Mouse (Mus musculus): Measurements from ENCODE around the gene Efcab8. TPM values are rescaled to one million over a fixed set of nuclear protein-coding genes. Genes with fewer than 3 reads are reported as not detected.

Efcab8 gene
- under 1 TPM; 0.26 to 0.29 TPM for total RNA-seq (2021)

GRCm38 (mm10) chr2:153779394-153779981 is at the start of gene Efcab8:
Gene Efcab8, plus strand, starts transcription at chr2:153779931.
- no peak for DNase-seq

- DNase-seq: no peak
Observed at GRCm38 (mm10) chr2:153734033-153734432, 45.7 kb upstream of the Efcab8 start.

- peak; percentile 100 for DNase-seq
Observed at GRCm38 (mm10) chr2:153740500-153741436, 39.0 kb upstream of the Efcab8 start, which contains the start of gene Mapre1. Gene Mapre1, plus strand, starts transcription at chr2:153741274.

- peak; percentile 88 for DNase-seq
Observed at GRCm38 (mm10) chr2:153741437-153742065, 38.2 kb upstream of the Efcab8 start.

- no peak for DNase-seq
Observed at GRCm38 (mm10) chr2:153747994-153748393, 31.7 kb upstream of the Efcab8 start.

- peak; percentile 6 for DNase-seq
Observed at GRCm38 (mm10) chr2:153750363-153750762, 29.4 kb upstream of the Efcab8 start.

- DNase-seq: no peak
Observed at GRCm38 (mm10) chr2:153762121-153762520, 17.6 kb upstream of the Efcab8 start.

- no peak for DNase-seq
Observed at GRCm38 (mm10) chr2:153767484-153767883, 12.2 kb upstream of the Efcab8 start.

GRCm38 (mm10) chr2:153768881-153769280 is 10.8 kb upstream of the Efcab8 start:
- no peak for DNase-seq

- no peak for DNase-seq
Observed at GRCm38 (mm10) chr2:153772950-153773349, 6.8 kb upstream of the Efcab8 start.

- no peak for DNase-seq
Observed at GRCm38 (mm10) chr2:153775472-153775871, 4.3 kb upstream of the Efcab8 start.

GRCm38 (mm10) chr2:153778638-153779362 is 931 bp upstream of the Efcab8 start:
- peak; percentile 85 for DNase-seq

GRCm38 (mm10) chr2:153781181-153781580 is 1.4 kb downstream of the Efcab8 start:
- DNase-seq: no peak

- peak; percentile 48 for DNase-seq
Observed at GRCm38 (mm10) chr2:153784668-153785067, 4.9 kb downstream of the Efcab8 start.

- DNase-seq: no peak
Observed at GRCm38 (mm10) chr2:153793366-153793765, 13.6 kb downstream of the Efcab8 start.

GRCm38 (mm10) chr2:153795090-153795489 is 15.4 kb downstream of the Efcab8 start:
- DNase-seq: peak; percentile 47

- DNase-seq: peak; percentile 79
Observed at GRCm38 (mm10) chr2:153807464-153807863, 27.7 kb downstream of the Efcab8 start.

- no peak for DNase-seq
Observed at GRCm38 (mm10) chr2:153808146-153808545, 28.4 kb downstream of the Efcab8 start.

- DNase-seq: no peak
Observed at GRCm38 (mm10) chr2:153808841-153809240, 29.1 kb downstream of the Efcab8 start.

GRCm38 (mm10) chr2:153809921-153810320 is 30.2 kb downstream of the Efcab8 start:
- peak; percentile 12 for DNase-seq

GRCm38 (mm10) chr2:153822005-153822543 is 42.3 kb downstream of the Efcab8 start:
- DNase-seq: no peak

- peak; percentile 56 for DNase-seq
Observed at GRCm38 (mm10) chr2:153824593-153824992, 44.9 kb downstream of the Efcab8 start.
